Mouse (Mus musculus) ES-E14 (cell line): ENCODE results near the gene Clrn3.

Experiments
- CHD2 ChIP-seq: IDR thresholded peaks from 2 replicates; pipeline ENCODE4 v1.6.1; 2014; ENCODE audit warnings: mild to moderate bottlenecking, low read depth, low read length, inconsistent platforms
- HCFC1 ChIP-seq: IDR thresholded peaks from 2 replicates; pipeline ENCODE4 v1.6.1; 2012; ENCODE audit warnings: low read length, inconsistent platforms, borderline replicate concordance; ENCODE audit not compliant: insufficient read depth
- MAFK ChIP-seq: IDR thresholded peaks from 2 replicates; pipeline ENCODE4 v1.6.1; 2014; ENCODE audit warnings: mild to moderate bottlenecking, low read depth, low read length, inconsistent platforms; ENCODE audit not compliant: insufficient read depth
- ZC3H11A ChIP-seq: IDR thresholded peaks from 2 replicates; pipeline ENCODE4 v1.6.1; 2012; ENCODE audit warnings: low read depth, mild to moderate bottlenecking, inconsistent platforms, low read length, borderline replicate concordance
- ZNF384 ChIP-seq: IDR thresholded peaks from 2 replicates; pipeline ENCODE4 v1.6.1; 2012; ENCODE audit warnings: low read depth, low read length, inconsistent platforms

DNA sequence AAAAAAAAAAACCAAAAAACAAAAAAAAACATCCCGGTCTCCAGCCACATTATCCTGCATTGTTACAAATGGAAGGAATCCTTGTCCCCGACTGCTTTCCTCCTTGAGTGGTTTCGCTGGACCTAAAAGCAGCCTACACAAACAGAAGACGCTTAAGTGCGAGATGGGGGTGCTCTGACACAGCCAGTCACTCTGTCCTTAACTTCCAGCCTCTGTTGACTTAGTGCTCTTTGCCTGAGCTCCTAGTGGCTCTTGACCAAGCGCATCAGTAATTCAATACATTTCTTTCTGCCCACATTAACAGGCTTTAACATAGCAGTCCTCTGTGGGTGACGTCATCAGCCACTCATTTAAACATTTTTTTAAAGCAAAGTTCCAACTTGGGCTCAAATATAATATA, 17.5 kb upstream of the Clrn3 start:
- TF ChIP-seq MAFK (no peak), HCFC1 (no peak), CHD2 (no peak), ZNF384 (no peak), ZC3H11A (no peak)
